Mouse (Mus musculus) intestine, embryonic 16.5 days (tissue): Measurements from ENCODE around the gene Nosip. TPM values are rescaled to one million over a fixed set of nuclear protein-coding genes. Genes with fewer than 3 reads are reported as not detected.

Experiments
- ATAC-seq: fragments of 200-750 bp; cut with Nextera tagmentation; 2 replicates; pipeline ENCODE4 v1.8.0; 2017; ENCODE audit warnings: moderate TSS enrichment, moderate library complexity
- H3K27ac ChIP-seq: fragments of 300-500 bp; sonication (generic); 2 replicates; pipeline ENCODE4 v1.5.1; 2014; ENCODE audit warnings: mild to moderate bottlenecking, low read length
- H3K27me3 ChIP-seq: fragments of 300-500 bp; sonication (generic); replicated peaks from 2 replicates; pipeline ENCODE4 v1.6.1; 2014; ENCODE audit warnings: low read length, control low read depth, mixed read lengths; ENCODE audit not compliant: control insufficient read depth, insufficient read depth
- H3K36me3 ChIP-seq: fragments of 300-500 bp; sonication (generic); 2 replicates; pipeline ENCODE4 v1.6.1; 2014; ENCODE audit warnings: low read length, control low read depth; ENCODE audit not compliant: control insufficient read depth, insufficient read depth
- H3K4me1 ChIP-seq: fragments of 300-500 bp; sonication (generic); 2 replicates; pipeline ENCODE4 v1.6.1; 2014; ENCODE audit warnings: low read length, control low read depth, mixed read lengths; ENCODE audit not compliant: control insufficient read depth, insufficient read depth
- H3K4me2 ChIP-seq: fragments of 300-500 bp; sonication (generic); 2 replicates; pipeline ENCODE4 v1.6.1; 2014; ENCODE audit warnings: low read depth, low read length, control low read depth
- H3K4me3 ChIP-seq: fragments of 300-500 bp; sonication (generic); 2 replicates; pipeline ENCODE4 v1.5.1; 2014; ENCODE audit warnings: mild to moderate bottlenecking, low read length
- H3K9ac ChIP-seq: fragments of 300-500 bp; sonication (generic); 2 replicates; pipeline ENCODE4 v1.6.1; 2014; ENCODE audit warnings: low read depth, low read length
- H3K9me3 ChIP-seq: fragments of 300-500 bp; sonication (generic); 2 replicates; pipeline ENCODE4 v1.6.1; 2016; ENCODE audit warnings: low read length, control low read depth; ENCODE audit not compliant: control insufficient read depth
- WGBS: fragments of 180-500 bp; shearing (Covaris S2); extraction: QIAGEN DNeasy Blood & Tissue Kit; methylation state at CpG from one replicate; pipeline ENCODE4 v1.1.7; 2014; 5-methylcytosine and 5-hydroxymethylcytosine counted together
- polyA plus RNA-seq: library from polyadenylated mRNA; unstranded; fragments of >200 nt; fragmentation: Nextera tagmentation; extraction: Ambion mirVana; gene quantifications from 2 replicates; pipeline ENCODE4 v1.2.1, GENCODE M21; 2015

Gene Nosip
- polyA plus RNA-seq, 1 experiment from 2014 or later: 56.0 TPM

GRCm38 (mm10) chr7:45046853-45047350 is 15.3 kb upstream of the Nosip start:
- 95% methylated on average over 26 of the region's 26 CpGs for WGBS
- peaks cover 67% of the 10 kb centered on the region for H3K36me3 ChIP-seq
- H3K9ac ChIP-seq: no peak overlapping the region
- no peak overlapping the region for H3K4me3 ChIP-seq
- H3K4me1 ChIP-seq: peaks cover 16% of the 10 kb centered on the region
- no peaks in the 10 kb centered on the region for H3K9me3 ChIP-seq
- H3K27me3 ChIP-seq: no peaks in the 10 kb centered on the region
- no peak for ATAC-seq
- H3K27ac ChIP-seq: no peak overlapping the region
- H3K4me2 ChIP-seq: no peak overlapping the region

- peaks cover 19% of the 10 kb centered on the region for H3K4me1 ChIP-seq
- no peaks in the 10 kb centered on the region for H3K27me3 ChIP-seq
- H3K27ac ChIP-seq: no peak overlapping the region
- no peak overlapping the region for H3K9ac ChIP-seq
- H3K4me3 ChIP-seq: no peak overlapping the region
- WGBS: 93% methylated on average over 14 of the region's 14 CpGs
- ATAC-seq: no peak
- H3K4me2 ChIP-seq: no peak overlapping the region
- no peaks in the 10 kb centered on the region for H3K9me3 ChIP-seq
- H3K36me3 ChIP-seq: peaks cover 63% of the 10 kb centered on the region
Observed at GRCm38 (mm10) chr7:45047491-45047890, 14.7 kb upstream of the Nosip start.

GRCm38 (mm10) chr7:45048001-45048890 is 14.0 kb upstream of the Nosip start:
- Histone ChIP-seq H3K4me2 (no peak overlapping the region), H3K4me1 (peaks cover 19% of the 10 kb centered on the region), H3K27ac (no peak overlapping the region), H3K9ac (no peak overlapping the region), H3K36me3 (peaks cover 57% of the 10 kb centered on the region), H3K4me3 (no peak overlapping the region), H3K27me3 (no peaks in the 10 kb centered on the region), H3K9me3 (no peaks in the 10 kb centered on the region)
- ATAC-seq: no peak
- WGBS: 91% methylated on average over 38 of the region's 38 CpGs

- Histone ChIP-seq H3K4me3 (no peak overlapping the region), H3K4me1 (peaks cover 19% of the 10 kb centered on the region), H3K9ac (no peak overlapping the region), H3K9me3 (no peaks in the 10 kb centered on the region), H3K27ac (no peak overlapping the region), H3K4me2 (no peak overlapping the region), H3K27me3 (no peaks in the 10 kb centered on the region), H3K36me3 (peaks cover 53% of the 10 kb centered on the region)
- no peak for ATAC-seq
- WGBS: 88% methylated on average over 23 of the region's 23 CpGs
Observed at GRCm38 (mm10) chr7:45048923-45049657, 13.1 kb upstream of the Nosip start.

- Histone ChIP-seq H3K9me3 (no peaks in the 10 kb centered on the region), H3K36me3 (peaks cover 42% of the 10 kb centered on the region), H3K27me3 (no peaks in the 10 kb centered on the region), H3K4me3 (peak overlapping the region; percentile 84), H3K4me2 (peak overlapping the region; percentile 74), H3K4me1 (peaks cover 21% of the 10 kb centered on the region), H3K27ac (peak overlapping the region; percentile 99), H3K9ac (peak overlapping the region; percentile 92)
- peak; percentile 5; the same call in 1 of the 2 replicates for ATAC-seq
- 6% methylated on average over 16 of the region's 16 CpGs for WGBS
Observed at GRCm38 (mm10) chr7:45050945-45051600, 11.2 kb upstream of the Nosip start.

GRCm38 (mm10) chr7:45051601-45051974 is 10.6 kb upstream of the Nosip start:
- peaks cover 21% of the 10 kb centered on the region for H3K4me1 ChIP-seq
- peaks cover 37% of the 10 kb centered on the region for H3K36me3 ChIP-seq
- peak overlapping the region; percentile 74 for H3K4me2 ChIP-seq
- peak overlapping the region; percentile 84 for H3K4me3 ChIP-seq
- ATAC-seq: no peak
- H3K9me3 ChIP-seq: no peaks in the 10 kb centered on the region
- 3% methylated on average over 13 of the region's 13 CpGs for WGBS
- peak overlapping the region; percentile 92 for H3K9ac ChIP-seq
- peak overlapping the region; percentile 99 for H3K27ac ChIP-seq
- H3K27me3 ChIP-seq: no peaks in the 10 kb centered on the region

- Histone ChIP-seq H3K27me3 (no peaks in the 10 kb centered on the region), H3K4me3 (peak overlapping the region; percentile 84), H3K36me3 (peaks cover 29% of the 10 kb centered on the region), H3K4me2 (peak overlapping the region; percentile 74), H3K4me1 (peaks cover 21% of the 10 kb centered on the region), H3K9ac (peak overlapping the region; percentile 92), H3K27ac (peak overlapping the region; percentile 99), H3K9me3 (no peaks in the 10 kb centered on the region)
- WGBS: 0% methylated on average over 37 of the region's 38 CpGs
- no peak for ATAC-seq
Observed at GRCm38 (mm10) chr7:45052181-45052861, 9.9 kb upstream of the Nosip start.

GRCm38 (mm10) chr7:45052862-45053116 is 9.4 kb upstream of the Nosip start, which contains the start of gene Prr12:
Gene Prr12 (minus strand): TSS chr7:45052881.
- Histone ChIP-seq H3K4me3 (peak within 1 kb of the TSS; percentile 84), H3K27me3 (no peaks in the 10 kb centered on the region), H3K4me1 (peaks cover 21% of the 10 kb centered on the region), H3K27ac (peak within 1 kb of the TSS; percentile 99), H3K36me3 (peaks cover 25% of the 10 kb centered on the region), H3K4me2 (peak within 1 kb of the TSS; percentile 74), H3K9ac (peak within 1 kb of the TSS; percentile 92), H3K9me3 (no peaks in the 10 kb centered on the region)
- 0% methylated on average over 12 of the region's 18 CpGs for WGBS
- peak; percentile 22 for ATAC-seq
